Mouse (Mus musculus): ENCODE results near the gene Acot6. TPM values are rescaled to one million over a fixed set of nuclear protein-coding genes. Genes with fewer than 3 reads are reported as not detected.
A peak's percentile ranks its signal among the peaks of the same experiment; 100 is the strongest.

Acot6 gene
- total RNA-seq, 2 experiments from 2014 or later: 0.31 to 2.2 TPM

DNA sequence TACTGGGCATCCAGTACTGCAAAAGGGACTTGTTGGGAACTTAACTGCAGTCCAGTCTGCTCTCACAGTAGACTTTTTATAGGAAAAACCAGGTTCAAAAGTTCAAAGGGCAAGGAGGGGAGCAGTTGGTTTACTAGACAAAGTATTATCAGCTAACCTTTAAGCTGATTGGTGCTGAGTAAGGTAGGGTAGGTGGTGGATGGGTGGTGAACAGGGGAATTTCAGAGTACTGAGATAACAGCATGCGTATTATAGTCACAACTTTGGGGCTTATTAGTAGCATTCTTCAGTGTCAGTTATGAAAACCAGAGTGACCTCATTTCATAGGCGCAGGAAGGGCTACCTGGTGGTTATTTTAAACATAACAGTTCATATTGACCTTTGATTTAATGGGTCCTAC lies 849 bp upstream of the Acot6 start:
- ATAC-seq (replicated peaks; ENCODE audit: poor library complexity, severe bottlenecking): no peak

DNA sequence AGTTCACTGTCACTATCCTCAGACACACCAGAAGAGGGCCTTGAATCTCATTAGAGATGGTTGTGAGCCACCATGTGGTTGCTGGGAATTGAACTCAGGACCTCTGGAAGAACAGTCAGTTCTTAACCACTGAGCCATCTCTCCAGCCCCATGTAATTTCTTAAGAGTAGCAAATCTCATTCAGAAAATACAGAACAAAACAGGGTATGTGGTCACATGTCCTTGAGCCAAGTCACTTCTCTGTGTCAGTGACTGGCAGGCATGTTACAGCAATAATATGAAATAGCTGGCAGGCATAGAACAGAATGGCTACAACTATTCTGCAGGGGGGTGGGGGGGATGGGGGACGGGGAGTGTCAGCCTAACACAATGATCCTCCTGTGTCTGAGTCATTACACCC lies 383 bp upstream of the Acot6 start:
- no peak for ATAC-seq (replicated peaks; ENCODE audit: poor library complexity, severe bottlenecking)

DNA sequence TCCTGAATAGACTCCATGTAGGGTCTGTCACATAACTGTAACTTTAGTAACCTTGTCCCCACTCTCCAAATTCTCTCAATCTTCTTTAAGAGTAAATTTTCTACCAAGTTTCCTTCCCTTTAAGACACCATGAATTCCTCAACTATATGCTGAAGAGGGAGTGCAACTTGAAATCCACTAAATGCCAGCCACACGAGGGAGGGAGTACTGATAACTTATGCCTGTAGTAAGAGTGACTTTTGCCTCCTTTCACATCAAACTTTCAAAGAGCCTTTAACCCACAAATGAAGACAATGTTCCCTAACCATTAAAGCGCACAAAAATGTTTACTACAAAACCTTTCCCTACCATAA lies 1.0 kb downstream of the Acot6 start:
- no peak for ATAC-seq (replicated peaks; ENCODE audit: poor library complexity, severe bottlenecking)

DNA sequence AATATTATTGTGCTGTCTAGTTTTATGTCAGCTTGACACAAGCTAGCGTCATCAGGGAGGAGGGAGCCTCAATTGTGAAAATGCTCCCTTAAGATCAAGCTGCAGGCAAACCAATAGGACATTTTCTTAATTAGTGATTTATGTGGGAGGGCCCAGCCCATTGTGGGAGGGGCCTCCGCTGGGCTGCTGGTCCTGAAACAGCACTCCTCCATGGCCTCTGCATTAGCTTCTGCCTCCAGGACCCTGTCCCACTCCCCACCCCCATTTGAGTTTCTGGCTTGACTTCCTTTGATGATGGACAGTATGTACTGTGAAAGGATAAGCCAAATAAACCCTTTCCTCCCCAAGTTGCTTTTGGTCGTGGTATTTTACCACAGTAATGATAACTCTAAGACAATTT lies 6.6 kb downstream of the Acot6 start:
- no peak for ATAC-seq (replicated peaks; ENCODE audit: poor library complexity, severe bottlenecking)

DNA sequence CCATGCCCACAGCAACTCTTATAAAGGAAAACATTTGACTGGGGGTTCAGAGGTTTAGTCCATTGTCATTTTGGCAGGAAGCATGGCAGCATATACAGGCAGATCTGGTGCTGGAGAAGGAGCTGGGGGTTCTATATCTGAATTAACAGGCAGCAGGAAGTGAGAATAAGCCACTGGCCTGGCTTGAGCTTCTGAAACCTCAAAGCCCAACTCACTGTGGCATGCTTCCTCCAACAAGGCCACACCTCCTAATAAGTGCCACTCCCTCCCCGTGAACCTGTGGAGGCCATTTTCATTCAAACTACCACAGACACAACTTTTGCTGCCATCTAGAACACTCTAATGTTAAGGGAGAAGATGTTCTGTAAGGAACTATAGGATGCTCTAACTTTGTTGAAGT lies 7.2 kb downstream of the Acot6 start:
- ATAC-seq (replicated peaks; ENCODE audit: poor library complexity, severe bottlenecking): peak; percentile 72

DNA sequence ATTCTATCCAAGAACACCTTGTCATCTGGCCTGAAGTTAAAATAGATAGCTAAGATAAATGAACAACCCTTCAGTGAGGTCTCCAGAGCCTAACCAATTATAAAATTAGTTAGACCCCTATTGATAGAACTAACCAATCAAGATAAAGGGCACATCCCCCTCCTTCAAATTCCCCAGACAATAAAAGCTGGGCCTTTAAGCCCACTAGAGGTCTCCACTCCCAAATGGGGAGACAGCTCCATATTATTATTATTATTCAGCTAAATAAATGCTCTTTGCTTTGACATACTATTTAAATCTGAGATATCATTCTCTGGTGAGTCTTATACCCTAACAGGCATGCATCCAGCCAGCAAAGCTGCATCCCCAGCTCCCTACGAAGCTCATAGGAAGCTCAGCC lies 9.5 kb downstream of the Acot6 start:
- no peak for ATAC-seq (replicated peaks; ENCODE audit: poor library complexity, severe bottlenecking)

DNA sequence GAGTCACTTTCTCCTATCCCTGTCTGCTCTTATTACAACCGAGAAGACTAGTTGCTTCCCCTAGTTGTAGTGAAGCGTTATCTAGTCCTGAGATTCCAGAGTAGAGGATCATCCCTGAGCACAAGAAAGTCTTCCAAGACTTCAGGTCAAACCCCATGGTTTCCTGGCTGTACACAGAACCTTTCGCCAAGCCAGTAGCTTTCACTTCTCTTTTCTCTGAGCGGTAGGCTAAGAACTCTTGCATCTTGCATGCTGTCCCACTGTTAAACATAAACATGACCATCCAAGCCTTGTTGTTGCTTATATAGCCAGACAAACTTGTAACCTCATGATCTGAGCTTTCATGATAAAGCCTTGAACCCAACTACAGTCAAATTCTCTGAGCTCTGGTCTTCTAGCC lies 10.4 kb downstream of the Acot6 start:
- ATAC-seq (replicated peaks; ENCODE audit: poor library complexity, severe bottlenecking): peak; percentile 41

DNA sequence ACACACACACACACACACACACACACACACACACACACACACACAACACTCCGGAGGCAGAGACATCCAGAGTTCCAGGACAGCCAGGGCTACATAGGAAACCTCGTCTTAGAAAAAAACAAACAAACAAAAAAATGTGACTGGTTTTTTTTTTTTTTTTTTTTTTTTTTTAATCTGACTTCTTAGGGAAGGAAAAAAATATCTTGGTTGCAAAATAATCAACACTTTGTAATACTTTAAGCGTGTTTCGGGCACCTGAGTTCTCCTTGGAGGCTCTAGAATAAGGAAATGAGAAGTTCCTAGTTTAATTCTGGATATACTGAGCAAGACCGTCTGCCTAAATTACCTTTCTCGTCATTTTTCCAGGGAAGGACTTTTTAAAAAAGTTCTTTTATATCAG lies 13.2 kb downstream of the Acot6 start:
- no peak for ATAC-seq (replicated peaks; ENCODE audit: poor library complexity, severe bottlenecking)

DNA sequence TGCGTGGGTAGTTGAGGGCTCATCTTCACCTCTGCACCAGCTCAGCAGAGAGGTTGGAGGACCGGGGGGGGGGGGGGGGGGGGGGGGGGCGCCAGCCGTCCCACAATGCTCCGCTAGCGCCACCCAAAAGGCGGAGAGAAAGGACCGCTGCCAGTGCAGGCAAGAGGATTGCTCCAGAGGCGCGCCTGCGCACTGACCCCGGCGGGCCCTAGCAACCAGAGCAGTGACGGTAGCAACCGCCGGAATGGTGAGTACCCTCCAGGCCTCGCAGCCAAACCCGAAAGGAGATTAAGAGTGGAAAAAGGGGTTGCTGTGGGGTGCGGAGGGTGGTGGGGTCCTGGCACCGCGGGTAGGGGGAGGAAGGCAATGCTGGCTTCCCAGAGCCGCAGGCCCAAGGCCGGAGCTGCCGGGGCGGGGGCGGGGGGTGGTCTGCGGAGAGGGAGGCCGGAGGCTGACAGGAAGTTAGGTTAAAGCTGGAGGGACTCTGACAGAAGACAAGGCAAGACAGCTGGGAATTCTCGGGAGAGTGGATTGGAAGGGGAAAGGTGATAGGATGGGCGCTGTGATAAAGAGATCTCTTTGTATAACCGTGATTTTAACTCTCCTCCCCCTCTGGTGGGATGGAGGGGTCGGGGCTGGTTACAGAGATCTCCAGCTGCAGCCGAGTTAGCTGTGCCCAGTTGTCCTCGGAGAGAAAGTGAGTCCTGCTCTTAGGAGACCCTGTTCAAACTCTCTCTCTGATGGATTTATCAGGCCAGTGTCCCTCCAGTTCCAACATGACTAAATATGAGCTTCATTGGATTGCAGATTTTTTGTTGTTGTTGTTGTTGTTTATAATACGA lies 13.9 kb downstream of the Acot6 start, which contains the start of gene Dnal1:
TSS of gene Dnal1 (plus strand) at position 214 of the 842 bp plus-strand sequence.
- ATAC-seq (replicated peaks; ENCODE audit: poor library complexity, severe bottlenecking): peak; percentile 97

DNA sequence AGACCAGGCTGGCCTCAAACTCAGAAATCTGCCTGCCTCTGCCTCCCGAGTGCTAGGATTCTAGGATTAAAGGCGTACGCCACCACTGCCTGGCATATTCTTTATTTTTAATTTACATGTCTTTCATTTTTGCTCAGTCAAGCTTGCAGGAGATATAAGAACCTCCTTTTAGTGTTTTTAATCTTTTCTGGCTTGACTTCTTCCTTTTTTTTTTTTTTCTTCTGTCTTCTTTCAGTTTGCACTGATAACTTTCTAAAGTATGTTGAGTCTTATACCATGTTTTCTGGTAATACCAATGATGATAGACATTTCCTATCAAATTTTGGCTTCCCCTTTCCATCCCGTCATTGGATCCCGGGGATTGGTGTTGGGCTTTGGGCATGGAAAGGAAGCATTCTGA lies 19.1 kb downstream of the Acot6 start:
- no peak for ATAC-seq (replicated peaks; ENCODE audit: poor library complexity, severe bottlenecking)

DNA sequence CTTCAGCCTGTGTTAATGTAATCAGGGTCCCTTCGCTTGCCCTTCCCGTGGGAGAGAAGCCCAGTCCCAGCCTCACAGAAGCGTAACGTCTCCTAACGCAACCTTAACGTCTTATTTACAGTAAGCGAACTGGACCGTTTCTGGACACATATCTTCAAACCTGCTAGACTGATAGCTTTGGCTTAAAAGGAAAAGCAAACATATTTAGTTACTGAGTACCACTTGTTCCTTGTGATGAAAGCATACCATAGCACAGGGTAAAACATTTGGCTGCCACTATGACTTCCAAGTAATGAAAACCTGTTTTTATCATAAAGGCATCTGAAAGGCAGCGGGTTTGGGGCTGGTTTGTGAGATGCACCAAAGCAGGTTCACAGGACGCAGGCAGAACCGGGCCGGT lies 25.4 kb downstream of the Acot6 start:
- ATAC-seq (replicated peaks; ENCODE audit: poor library complexity, severe bottlenecking): no peak

DNA sequence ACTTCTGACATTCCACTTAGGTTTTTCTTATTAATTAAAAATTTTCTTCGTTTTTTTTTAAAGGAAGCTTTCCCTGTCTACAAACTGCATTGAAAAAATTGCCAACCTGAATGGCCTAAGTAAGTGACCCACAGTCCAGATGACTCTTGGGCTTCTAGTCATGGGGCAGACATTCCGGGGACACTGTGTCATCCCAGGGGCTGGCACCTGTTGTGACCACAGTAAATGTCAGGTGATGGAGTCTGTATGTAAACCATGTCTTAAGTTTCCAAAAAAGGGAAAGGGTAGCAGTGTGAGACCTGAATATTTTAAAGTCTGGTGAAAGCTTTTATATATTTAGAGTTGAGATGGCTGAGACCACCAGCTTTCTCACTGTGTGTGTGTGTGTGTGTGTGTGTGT lies 26.4 kb downstream of the Acot6 start:
- ATAC-seq (replicated peaks; ENCODE audit: poor library complexity, severe bottlenecking): no peak

DNA sequence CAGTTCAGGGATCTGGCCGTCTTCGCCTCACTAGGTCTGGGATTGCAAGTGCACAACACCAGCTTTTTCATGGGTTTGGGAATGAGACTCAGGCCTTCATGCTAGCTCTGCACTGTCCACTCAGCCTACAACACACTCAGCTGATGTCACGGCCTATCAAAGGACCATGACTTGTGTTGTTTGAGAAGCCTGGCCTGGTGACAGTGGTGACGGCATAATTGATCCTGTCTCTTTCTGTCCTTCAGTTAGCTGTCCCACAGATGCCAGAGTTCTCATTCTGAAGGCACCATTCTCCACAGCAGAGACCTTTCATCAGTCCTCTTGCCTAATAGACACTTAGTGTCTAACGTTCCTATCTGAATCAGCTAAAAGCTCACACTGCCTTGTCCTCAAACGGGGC lies 28.1 kb downstream of the Acot6 start:
- ATAC-seq (replicated peaks; ENCODE audit: poor library complexity, severe bottlenecking): no peak

DNA sequence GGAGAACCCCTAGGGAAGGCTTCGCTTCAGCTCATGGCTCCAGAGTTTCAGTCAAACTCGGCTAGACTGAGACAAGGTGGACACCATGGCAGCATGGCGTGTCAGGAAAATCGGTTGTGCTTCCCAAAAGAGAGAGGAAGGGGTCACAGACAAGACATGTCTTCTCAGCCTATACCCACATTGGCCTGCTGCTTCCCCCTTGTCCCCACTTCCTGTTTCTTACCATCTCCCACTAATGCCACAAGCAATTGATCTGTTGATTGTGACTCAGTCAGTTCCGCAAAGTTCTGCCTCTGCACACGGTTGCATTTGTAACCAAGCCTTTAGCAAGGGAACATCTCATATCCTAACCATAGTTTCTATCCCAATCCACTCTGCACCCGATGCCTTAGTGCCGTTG lies 29.5 kb downstream of the Acot6 start:
- ATAC-seq (replicated peaks; ENCODE audit: poor library complexity, severe bottlenecking): peak; percentile 98

DNA sequence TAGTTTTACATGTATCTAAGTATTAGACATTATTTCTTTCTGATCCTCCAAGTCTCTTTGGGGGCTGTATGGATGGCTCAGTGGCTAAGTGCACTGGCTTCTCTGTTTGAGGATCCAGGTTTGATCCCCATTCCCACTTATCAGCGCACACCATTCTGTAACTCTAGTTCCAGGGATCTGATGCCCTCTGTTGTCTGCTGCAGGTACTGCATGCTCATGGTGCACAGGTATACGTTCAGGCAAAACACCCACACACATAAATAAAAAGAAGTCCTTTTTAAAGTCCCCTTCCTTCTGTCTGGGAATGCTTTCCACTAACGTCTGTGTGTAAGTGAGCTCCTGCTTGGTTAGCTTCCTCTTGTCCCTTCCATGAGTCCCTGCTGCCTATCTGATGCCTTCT lies 31.8 kb downstream of the Acot6 start:
- ATAC-seq (replicated peaks; ENCODE audit: poor library complexity, severe bottlenecking): no peak

DNA sequence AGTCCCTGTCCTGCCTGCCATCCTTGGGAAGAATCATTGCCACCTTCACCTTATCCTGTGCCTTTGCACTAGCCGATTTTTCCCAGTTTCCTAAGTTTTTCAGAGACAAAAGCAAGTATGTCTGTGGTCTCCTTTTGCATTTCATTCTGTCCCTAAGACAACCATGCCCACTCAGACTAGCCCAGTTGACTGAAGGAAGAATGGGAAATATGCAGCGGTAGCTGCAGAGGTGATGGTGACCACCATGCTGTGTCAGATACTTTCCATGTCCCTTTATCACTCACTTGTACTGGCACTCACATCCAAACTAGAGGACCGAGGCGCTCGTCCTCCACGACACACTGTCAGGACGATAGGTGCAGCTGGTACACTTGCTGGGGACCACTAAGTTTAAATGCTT lies 36.7 kb downstream of the Acot6 start:
- no peak for ATAC-seq (replicated peaks; ENCODE audit: poor library complexity, severe bottlenecking)

DNA sequence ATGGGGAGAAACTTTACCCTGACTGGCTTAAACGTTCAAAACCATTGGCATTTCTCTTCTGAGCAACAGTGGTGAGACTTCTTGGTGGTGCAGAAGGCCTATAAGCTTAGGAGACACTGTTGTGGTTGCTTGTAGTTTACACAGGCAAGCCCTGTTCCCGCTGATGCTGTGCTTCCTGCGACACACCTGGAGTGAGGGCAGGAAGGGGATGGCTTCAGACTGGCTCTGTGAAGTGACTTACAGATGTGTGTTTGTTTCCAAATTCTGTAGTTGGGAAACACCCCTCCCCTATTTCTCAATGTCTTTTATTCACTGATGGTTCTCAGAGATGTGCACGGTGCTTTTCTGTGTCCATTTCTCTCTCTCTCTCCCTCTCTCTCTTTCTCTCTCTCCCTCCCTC lies 39.7 kb downstream of the Acot6 start:
- ATAC-seq (replicated peaks; ENCODE audit: poor library complexity, severe bottlenecking): peak; percentile 37

DNA sequence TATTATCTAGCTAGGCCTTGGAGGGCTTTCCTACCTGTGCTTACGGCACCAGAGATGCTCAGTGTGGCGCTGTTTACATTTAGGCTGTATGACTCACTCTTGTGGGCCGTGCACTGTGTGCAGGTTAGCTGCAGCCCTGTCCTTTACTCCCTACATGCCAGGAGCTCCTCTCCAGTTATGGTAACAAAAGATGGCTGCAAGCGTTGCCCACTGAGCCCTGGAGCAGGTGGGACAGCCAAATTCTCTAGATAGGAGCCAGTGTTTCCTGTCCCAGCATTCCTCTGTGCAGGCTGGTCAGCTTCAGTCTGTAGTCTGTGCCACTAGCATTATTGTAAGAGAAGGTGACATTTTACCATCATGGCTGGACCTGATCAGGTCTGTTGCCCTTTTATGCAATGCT lies 40.8 kb downstream of the Acot6 start:
- no peak for ATAC-seq (replicated peaks; ENCODE audit: poor library complexity, severe bottlenecking)

DNA sequence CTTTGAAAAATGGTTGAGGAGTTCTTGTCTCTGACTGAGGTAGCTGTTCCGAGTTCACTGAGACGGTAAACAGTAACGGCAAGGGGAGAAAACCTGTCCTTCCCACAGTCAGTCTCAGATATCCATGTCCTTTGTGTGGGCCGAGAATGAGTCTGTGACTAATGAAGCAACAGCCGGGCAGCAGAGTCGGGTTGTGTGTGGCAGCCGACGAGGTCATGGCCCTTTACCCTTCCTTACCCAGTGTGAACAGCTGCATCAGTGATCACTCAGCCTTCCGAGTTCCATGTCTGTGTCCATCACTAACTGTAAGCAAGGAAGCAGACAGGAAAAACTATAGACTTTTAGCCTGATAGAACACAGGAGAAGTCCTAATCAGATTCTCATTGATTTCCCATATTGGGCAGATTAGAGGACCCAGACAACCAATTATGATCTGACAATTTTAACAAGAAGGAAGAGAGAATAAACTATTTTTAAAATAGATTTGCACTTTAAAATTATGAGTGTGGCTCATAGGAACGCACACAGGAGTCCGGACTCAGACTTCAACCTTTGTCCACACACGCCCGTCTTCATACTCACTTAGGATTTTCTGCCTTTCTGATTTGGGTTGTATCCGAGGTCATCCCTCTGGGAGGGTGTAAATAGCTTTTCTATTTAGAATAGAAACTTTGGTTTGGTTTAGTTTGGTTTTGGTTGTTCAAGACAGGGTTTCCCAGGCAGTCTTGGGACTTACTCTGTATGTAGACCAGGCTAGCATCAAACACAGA lies 42.0 kb downstream of the Acot6 start:
- no peak for ATAC-seq (replicated peaks; ENCODE audit: poor library complexity, severe bottlenecking)

DNA sequence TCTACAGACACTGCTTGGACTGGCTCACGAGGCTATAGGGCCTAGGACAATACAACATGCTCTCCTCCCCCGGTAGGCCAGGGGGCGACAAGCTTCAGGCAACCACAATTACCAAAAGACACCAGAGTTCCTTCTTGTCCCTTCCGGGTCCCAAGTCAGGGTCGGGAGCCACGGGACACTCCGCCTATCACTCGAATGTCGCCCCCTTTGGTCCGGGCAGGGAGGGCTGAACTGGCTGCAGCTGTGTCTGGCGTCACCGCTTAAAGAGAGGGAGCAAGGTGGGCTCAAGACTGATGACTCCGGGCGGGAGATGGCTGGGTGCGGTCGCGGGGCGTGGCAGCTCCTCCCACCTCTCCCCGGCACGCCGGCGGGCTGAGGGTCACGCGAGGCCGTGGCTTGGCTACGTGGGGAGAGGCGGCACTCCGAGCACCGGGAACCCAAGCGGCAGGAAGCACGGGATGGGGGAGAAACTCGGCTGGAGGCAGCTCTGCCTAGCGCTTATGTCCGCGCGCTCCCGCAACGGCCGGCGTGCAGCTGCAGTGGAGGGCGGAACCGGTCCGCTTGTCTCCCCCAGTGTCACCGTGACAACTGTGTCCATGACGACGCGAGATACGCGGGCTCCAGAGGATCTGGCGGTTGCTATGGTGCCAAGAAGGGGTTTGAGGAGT lies 47.6 kb downstream of the Acot6 start, which contains the start of gene Pnma1:
TSS of gene Pnma1 (minus strand) at position 536 of the 668 bp plus-strand sequence.
- ATAC-seq (replicated peaks; ENCODE audit: poor library complexity, severe bottlenecking): peak; percentile 84

DNA sequence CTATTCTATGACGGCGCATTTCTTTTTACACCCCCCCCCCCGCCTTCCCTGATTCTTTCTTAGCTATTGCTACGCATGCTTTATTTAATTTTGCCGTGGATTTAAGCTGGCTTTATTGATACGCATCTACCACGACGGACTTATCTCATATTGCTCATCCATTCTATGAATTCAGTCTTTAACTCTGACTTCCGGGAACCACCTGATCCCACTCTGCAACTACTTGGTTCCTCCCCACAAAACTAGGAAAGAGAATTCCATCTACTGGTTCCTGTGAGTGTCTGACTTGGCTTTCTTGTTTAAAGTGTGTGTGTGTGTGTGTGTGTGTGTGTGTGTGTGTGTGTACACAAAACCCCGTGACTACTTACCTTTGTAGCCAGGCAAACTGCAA lies 48.2 kb downstream of the Acot6 start:
- ATAC-seq (replicated peaks; ENCODE audit: poor library complexity, severe bottlenecking): no peak
